Mouse (Mus musculus): ENCODE data around the gene Tcf12. TPM values are rescaled to one million over a fixed set of nuclear protein-coding genes. Genes with fewer than 3 reads are reported as not detected.

The Tcf12 gene
- total and polyA plus RNA-seq, 3 experiments = 34.7 to 329 (median 80.7) TPM

- DNase-seq (ENCODE audit: low spot score) (no peak), ATAC-seq (ENCODE audit: extremely low read depth, insufficient number of reproducible peaks, low FRiP score, poor library complexity, severe bottlenecking) (no peak)
- Histone ChIP-seq H3K27me3 (ENCODE audit: insufficient read depth, low read length) (no peaks in the 10 kb centered on the region), H3K36me3 (replicated peaks) (peaks cover 24% of the 10 kb centered on the region), H3K4me1 (ENCODE audit: insufficient read depth, low read depth, low read length) (peaks cover 17% of the 10 kb centered on the region; the same call in 1 of the 2 replicates), H3K9me3 (replicated peaks) (no peaks in the 10 kb centered on the region), H3K4me3 (ENCODE audit: low read depth, low read length) (no peak overlapping the region)
- no peak for TF ChIP-seq CTCF (IDR thresholded peaks at IDR 0.05; ENCODE audit: low read depth, low read length)
- TF ChIP-seq POLR2AphosphoS5 (IDR thresholded peaks at IDR 0.05; ENCODE audit: insufficient replicate concordance, low read depth, low read length) = no peak
- no peak for TF ChIP-seq GATA1 (IDR thresholded peaks at IDR 0.05; ENCODE audit: borderline replicate concordance, low read length)
- no peak for TF ChIP-seq TAL1 (conservative IDR thresholded peaks at IDR 0.05; ENCODE audit: low read depth, low read length)
- TF ChIP-seq GATA2 (IDR thresholded peaks at IDR 0.05; ENCODE audit: borderline replicate concordance, low read depth, low read length) = no peak
Measured at GRCm38 (mm10) chr9:71989663-71990062, 122.0 kb downstream of the Tcf12 start.

GRCm38 (mm10) chr9:71986716-71987115 is 125.0 kb downstream of the Tcf12 start:
- Histone ChIP-seq H3K9me3 (replicated peaks) (no peaks in the 10 kb centered on the region), H3K4me1 (ENCODE audit: insufficient read depth, low read depth, low read length) (peaks cover 29% of the 10 kb centered on the region; the same call in 1 of the 2 replicates), H3K36me3 (replicated peaks) (peaks cover 19% of the 10 kb centered on the region), H3K27me3 (ENCODE audit: insufficient read depth, low read length) (no peaks in the 10 kb centered on the region), H3K4me3 (ENCODE audit: low read depth, low read length) (no peak overlapping the region)
- no peak for DNase-seq (ENCODE audit: low spot score)
- no peak for TF ChIP-seq TAL1 (conservative IDR thresholded peaks at IDR 0.05; ENCODE audit: low read depth, low read length)
- TF ChIP-seq CTCF (IDR thresholded peaks at IDR 0.05; ENCODE audit: low read depth, low read length) = no peak
- no peak for TF ChIP-seq GATA1 (IDR thresholded peaks at IDR 0.05; ENCODE audit: borderline replicate concordance, low read length)
- TF ChIP-seq POLR2AphosphoS5 (IDR thresholded peaks at IDR 0.05; ENCODE audit: insufficient replicate concordance, low read depth, low read length) = no peak
- no peak for TF ChIP-seq GATA2 (IDR thresholded peaks at IDR 0.05; ENCODE audit: borderline replicate concordance, low read depth, low read length)
- no peak for ATAC-seq (ENCODE audit: extremely low read depth, insufficient number of reproducible peaks, low FRiP score, poor library complexity, severe bottlenecking)

GRCm38 (mm10) chr9:71982826-71983225 is 128.8 kb downstream of the Tcf12 start:
- Histone ChIP-seq H3K27me3 (ENCODE audit: insufficient read depth, low read length) (no peaks in the 10 kb centered on the region), H3K9me3 (replicated peaks) (no peaks in the 10 kb centered on the region), H3K36me3 (replicated peaks) (peaks cover 16% of the 10 kb centered on the region), H3K4me1 (ENCODE audit: insufficient read depth, low read depth, low read length) (peaks cover 33% of the 10 kb centered on the region), H3K4me3 (ENCODE audit: low read depth, low read length) (no peak overlapping the region)
- ATAC-seq (ENCODE audit: extremely low read depth, insufficient number of reproducible peaks, low FRiP score, poor library complexity, severe bottlenecking) (no peak), DNase-seq (ENCODE audit: low spot score) (no peak)
- TF ChIP-seq GATA2 (IDR thresholded peaks at IDR 0.05; ENCODE audit: borderline replicate concordance, low read depth, low read length) (no peak), CTCF (IDR thresholded peaks at IDR 0.05; ENCODE audit: low read depth, low read length) (no peak), GATA1 (IDR thresholded peaks at IDR 0.05; ENCODE audit: borderline replicate concordance, low read length) (no peak), TAL1 (conservative IDR thresholded peaks at IDR 0.05; ENCODE audit: low read depth, low read length) (no peak), POLR2AphosphoS5 (IDR thresholded peaks at IDR 0.05; ENCODE audit: insufficient replicate concordance, low read depth, low read length) (no peak)

- H3K9me3 ChIP-seq (replicated peaks) = no peaks in the 10 kb centered on the region
- H3K27me3 ChIP-seq (ENCODE audit: insufficient read depth, low read length) = no peaks in the 10 kb centered on the region
- no peak overlapping the region for H3K4me3 ChIP-seq (ENCODE audit: low read depth, low read length)
- peaks cover 11% of the 10 kb centered on the region for H3K36me3 ChIP-seq (replicated peaks)
- H3K4me1 ChIP-seq (ENCODE audit: insufficient read depth, low read depth, low read length) = peaks cover 30% of the 10 kb centered on the region
- DNase-seq (ENCODE audit: low spot score) (no peak), ATAC-seq (ENCODE audit: extremely low read depth, insufficient number of reproducible peaks, low FRiP score, poor library complexity, severe bottlenecking) (no peak)
- TF ChIP-seq CTCF (IDR thresholded peaks at IDR 0.05; ENCODE audit: low read depth, low read length) (no peak), GATA1 (IDR thresholded peaks at IDR 0.05; ENCODE audit: borderline replicate concordance, low read length) (no peak), POLR2AphosphoS5 (IDR thresholded peaks at IDR 0.05; ENCODE audit: insufficient replicate concordance, low read depth, low read length) (no peak), GATA2 (IDR thresholded peaks at IDR 0.05; ENCODE audit: borderline replicate concordance, low read depth, low read length) (no peak), TAL1 (conservative IDR thresholded peaks at IDR 0.05; ENCODE audit: low read depth, low read length) (no peak)
Measured at GRCm38 (mm10) chr9:71981071-71981470, 130.6 kb downstream of the Tcf12 start.

- no peak for DNase-seq (ENCODE audit: low spot score)
- peaks cover 30% of the 10 kb centered on the region for H3K4me1 ChIP-seq (ENCODE audit: insufficient read depth, low read depth, low read length)
- H3K4me3 ChIP-seq (ENCODE audit: low read depth, low read length) = no peak overlapping the region
- H3K9me3 ChIP-seq (replicated peaks) = no peaks in the 10 kb centered on the region
- no peak for ATAC-seq (ENCODE audit: extremely low read depth, insufficient number of reproducible peaks, low FRiP score, poor library complexity, severe bottlenecking)
- TF ChIP-seq TAL1 (conservative IDR thresholded peaks at IDR 0.05; ENCODE audit: low read depth, low read length) (no peak), CTCF (IDR thresholded peaks at IDR 0.05; ENCODE audit: low read depth, low read length) (no peak), GATA1 (IDR thresholded peaks at IDR 0.05; ENCODE audit: borderline replicate concordance, low read length) (no peak), GATA2 (IDR thresholded peaks at IDR 0.05; ENCODE audit: borderline replicate concordance, low read depth, low read length) (no peak), POLR2AphosphoS5 (IDR thresholded peaks at IDR 0.05; ENCODE audit: insufficient replicate concordance, low read depth, low read length) (no peak)
- no peaks in the 10 kb centered on the region for H3K27me3 ChIP-seq (ENCODE audit: insufficient read depth, low read length)
- H3K36me3 ChIP-seq (replicated peaks) = peaks cover 11% of the 10 kb centered on the region
Measured at GRCm38 (mm10) chr9:71980579-71980978, 131.1 kb downstream of the Tcf12 start.

- DNase-seq (ENCODE audit: low spot score) (no peak), ATAC-seq (ENCODE audit: extremely low read depth, insufficient number of reproducible peaks, low FRiP score, poor library complexity, severe bottlenecking) (no peak)
- peaks cover 23% of the 10 kb centered on the region for H3K4me1 ChIP-seq (ENCODE audit: insufficient read depth, low read depth, low read length)
- H3K4me3 ChIP-seq (ENCODE audit: low read depth, low read length) = no peak overlapping the region
- no peak for TF ChIP-seq CTCF (IDR thresholded peaks at IDR 0.05; ENCODE audit: low read depth, low read length)
- TF ChIP-seq POLR2AphosphoS5 (IDR thresholded peaks at IDR 0.05; ENCODE audit: insufficient replicate concordance, low read depth, low read length) = no peak
- TF ChIP-seq GATA2 (IDR thresholded peaks at IDR 0.05; ENCODE audit: borderline replicate concordance, low read depth, low read length) = no peak
- no peak for TF ChIP-seq TAL1 (conservative IDR thresholded peaks at IDR 0.05; ENCODE audit: low read depth, low read length)
- TF ChIP-seq GATA1 (IDR thresholded peaks at IDR 0.05; ENCODE audit: borderline replicate concordance, low read length) = no peak
- H3K9me3 ChIP-seq (replicated peaks) = no peaks in the 10 kb centered on the region
- H3K36me3 ChIP-seq (replicated peaks) = peaks cover 6% of the 10 kb centered on the region
- H3K27me3 ChIP-seq (ENCODE audit: insufficient read depth, low read length) = no peaks in the 10 kb centered on the region
Measured at GRCm38 (mm10) chr9:71978886-71979285, 132.8 kb downstream of the Tcf12 start.
